Mouse (Mus musculus) liver, postnatal 0 days (tissue): Measurements from ENCODE around the gene Acrv1.
"Not testable (repeated sequence)": the region's sequence is repeated elsewhere in the genome, so short reads cannot be mapped to it uniquely, and the experiment has no call there.

Source experiments
- CTCF ChIP-seq: sonication (generic); IDR thresholded peaks from 2 replicates; pipeline ENCODE4 v1.5.1; 2016; ENCODE audit warnings: antibody characterized with exemption, low read depth
- EP300 ChIP-seq: IDR thresholded peaks from 2 replicates; pipeline ENCODE4 v1.6.1; 2016; ENCODE audit warnings: antibody characterized with exemption, low read depth, mild to moderate bottlenecking

GRCm38 (mm10) chr9:36643276-36643675 lies 49.7 kb upstream of the Acrv1 start, which contains the start of gene A630095E13Rik:
- TF ChIP-seq CTCF, EP300: not testable (repeated sequence)
